Mouse (Mus musculus) thymus, postnatal 36 days (tissue): ENCODE measurements around the gene Klhl21.

Source experiments
- DNase-seq, 2 experiments: peaks; one replicate each; pipeline ENCODE4 v3.0.0; 2022; ENCODE audit warnings: mixed read lengths in 2 of 2

The Klhl21 gene

DNA sequence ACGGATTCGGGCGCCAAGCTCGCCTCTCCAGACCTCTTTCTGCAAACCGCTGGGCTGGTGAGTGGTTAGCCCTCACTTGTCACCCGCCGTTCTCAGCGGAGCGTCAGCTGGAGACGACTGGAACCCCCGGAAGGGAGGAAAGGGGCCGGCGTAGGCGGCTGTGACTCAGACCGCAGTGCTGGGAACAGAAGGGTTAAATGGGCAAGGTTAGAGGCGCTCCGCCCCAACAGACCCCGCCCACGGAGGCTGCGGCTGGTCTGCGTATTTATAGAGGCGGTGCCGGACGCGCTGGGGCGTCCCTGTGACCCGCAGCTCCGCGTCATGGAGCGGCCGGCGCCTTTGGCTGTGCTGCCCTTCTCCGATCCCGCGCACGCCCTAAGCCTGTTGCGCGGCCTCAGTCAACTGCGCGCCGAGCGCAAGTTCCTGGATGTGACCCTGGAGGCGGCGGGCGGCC is at the start of gene Klhl21:
Klhl21 (plus strand) TSS at position 182 of the 454 bp plus-strand sequence.
- peak; percentile 91 for DNase-seq

GRCm38 (mm10) chr4:151959849-151960512 is 48.6 kb upstream of the Klhl21 start:
- DNase-seq = no peak

DNA sequence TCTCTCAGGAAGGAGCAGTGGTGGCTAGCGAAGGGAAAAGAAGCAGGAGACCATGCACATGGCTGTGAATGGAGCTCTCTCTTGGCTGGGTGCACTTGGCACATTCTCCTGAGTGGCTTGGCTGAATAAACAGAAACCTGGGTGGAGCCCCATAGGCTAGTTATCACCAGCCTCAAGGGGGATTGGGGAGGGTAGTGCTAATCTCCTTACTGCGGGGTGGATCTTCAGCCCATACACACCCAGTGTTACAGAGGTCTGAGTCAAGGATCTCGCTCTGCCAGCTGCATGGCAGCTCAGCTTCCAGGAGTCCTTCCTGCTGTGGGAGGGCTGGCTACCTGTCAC is 48.1 kb upstream of the Klhl21 start:
- no peak for DNase-seq

- no peak for DNase-seq
These were observed 45.8 kb upstream of the Klhl21 start for GRCm38 (mm10) chr4:151962817-151963216.

- DNase-seq = no peak
These were observed 40.2 kb upstream of the Klhl21 start for GRCm38 (mm10) chr4:151968204-151968921.

GRCm38 (mm10) chr4:151972221-151972967 is 36.2 kb upstream of the Klhl21 start:
- DNase-seq = no peak

DNA sequence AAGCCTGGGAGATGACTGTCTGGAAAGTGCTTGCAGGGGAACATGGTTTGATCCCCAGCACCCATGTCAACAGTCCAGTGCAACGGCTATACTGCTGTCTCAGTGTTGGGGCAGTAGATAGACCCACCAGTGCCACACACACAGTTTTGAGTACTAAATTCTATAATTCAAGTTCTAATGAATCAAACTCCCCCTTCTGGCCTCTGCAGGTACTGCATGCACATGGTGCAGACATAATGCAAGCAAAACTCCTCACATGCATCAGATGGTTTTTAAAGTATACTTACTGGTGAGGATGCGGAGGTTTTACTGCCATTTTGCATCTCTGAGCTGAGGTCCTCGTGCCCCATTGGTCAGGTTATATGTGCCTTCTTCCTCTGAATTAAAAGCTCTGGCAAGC is 33.2 kb upstream of the Klhl21 start:
- peak in 1 of 2 experiments; percentile 40 for DNase-seq

DNA sequence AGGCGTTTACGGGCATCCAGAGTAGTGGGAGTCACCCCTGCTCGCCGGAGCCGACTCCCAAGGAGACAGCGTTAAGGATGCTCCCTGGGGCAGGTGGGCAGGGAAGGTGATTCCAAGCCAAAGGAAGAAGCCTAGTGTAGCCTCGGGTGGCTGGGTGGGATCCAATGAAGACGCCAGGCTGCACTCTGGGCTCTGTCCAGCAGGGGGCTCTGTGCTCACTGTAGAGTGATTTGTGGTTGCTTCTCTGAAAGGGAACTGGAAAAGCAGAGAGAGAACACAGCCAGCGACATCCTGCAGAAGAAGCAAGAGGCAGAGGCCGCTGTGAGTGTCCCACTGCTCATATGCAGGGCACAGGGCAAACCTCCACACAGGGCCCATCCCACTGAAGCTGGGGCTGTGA is 30.9 kb upstream of the Klhl21 start:
- DNase-seq = peak; percentile 79 to 86

GRCm38 (mm10) chr4:151980699-151981098 is 27.9 kb upstream of the Klhl21 start:
- no peak for DNase-seq

GRCm38 (mm10) chr4:151981363-151981762 is 27.2 kb upstream of the Klhl21 start:
- peak; percentile 68 to 71 for DNase-seq

GRCm38 (mm10) chr4:151983043-151983442 is 25.6 kb upstream of the Klhl21 start:
- no peak for DNase-seq

DNA sequence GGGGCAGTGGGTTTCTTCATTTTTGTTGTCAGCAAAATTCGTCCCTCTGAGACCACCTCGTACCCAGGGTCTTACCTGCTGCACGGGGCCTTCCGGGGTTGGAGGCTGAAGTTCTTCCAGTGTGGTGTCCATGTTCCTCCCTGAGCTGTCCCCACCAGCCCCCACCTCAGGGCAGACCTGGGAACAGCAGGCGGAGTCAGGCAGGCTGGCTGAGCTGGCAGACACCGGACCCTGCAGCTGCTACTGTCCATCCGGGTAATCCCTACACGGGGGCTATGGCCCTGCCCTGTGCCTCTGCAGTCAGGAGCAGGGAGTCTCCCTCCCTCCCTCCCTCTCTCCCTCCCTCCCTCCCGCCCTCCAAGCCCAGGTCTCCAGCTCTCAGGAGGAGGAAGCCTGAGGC is 25.0 kb upstream of the Klhl21 start:
- DNase-seq = no peak

- DNase-seq = no peak
These were observed 22.7 kb upstream of the Klhl21 start for GRCm38 (mm10) chr4:151985886-151986285.

DNA sequence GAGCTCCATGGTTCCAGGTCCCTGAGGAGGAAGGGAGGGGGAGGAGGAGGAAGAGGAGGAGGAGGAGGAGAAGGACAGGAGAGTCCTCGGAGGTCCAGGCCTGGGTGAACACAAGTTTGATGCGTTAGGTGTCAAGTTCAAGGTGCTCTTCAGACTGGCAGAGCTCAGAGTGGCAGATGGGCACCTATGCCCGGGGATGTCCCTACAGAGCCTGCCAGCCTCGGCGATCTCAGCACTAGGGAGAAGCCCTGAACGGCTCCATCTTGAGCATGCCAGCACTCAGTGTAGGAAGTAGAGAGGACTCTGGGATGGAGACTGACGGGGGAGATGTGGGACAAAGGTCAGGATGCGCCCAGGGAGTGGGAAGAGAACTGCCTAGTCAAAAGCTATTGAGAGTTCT is 22.0 kb upstream of the Klhl21 start:
- DNase-seq = no peak

- no peak for DNase-seq
These were observed 20.6 kb upstream of the Klhl21 start for GRCm38 (mm10) chr4:151988014-151988341.

DNA sequence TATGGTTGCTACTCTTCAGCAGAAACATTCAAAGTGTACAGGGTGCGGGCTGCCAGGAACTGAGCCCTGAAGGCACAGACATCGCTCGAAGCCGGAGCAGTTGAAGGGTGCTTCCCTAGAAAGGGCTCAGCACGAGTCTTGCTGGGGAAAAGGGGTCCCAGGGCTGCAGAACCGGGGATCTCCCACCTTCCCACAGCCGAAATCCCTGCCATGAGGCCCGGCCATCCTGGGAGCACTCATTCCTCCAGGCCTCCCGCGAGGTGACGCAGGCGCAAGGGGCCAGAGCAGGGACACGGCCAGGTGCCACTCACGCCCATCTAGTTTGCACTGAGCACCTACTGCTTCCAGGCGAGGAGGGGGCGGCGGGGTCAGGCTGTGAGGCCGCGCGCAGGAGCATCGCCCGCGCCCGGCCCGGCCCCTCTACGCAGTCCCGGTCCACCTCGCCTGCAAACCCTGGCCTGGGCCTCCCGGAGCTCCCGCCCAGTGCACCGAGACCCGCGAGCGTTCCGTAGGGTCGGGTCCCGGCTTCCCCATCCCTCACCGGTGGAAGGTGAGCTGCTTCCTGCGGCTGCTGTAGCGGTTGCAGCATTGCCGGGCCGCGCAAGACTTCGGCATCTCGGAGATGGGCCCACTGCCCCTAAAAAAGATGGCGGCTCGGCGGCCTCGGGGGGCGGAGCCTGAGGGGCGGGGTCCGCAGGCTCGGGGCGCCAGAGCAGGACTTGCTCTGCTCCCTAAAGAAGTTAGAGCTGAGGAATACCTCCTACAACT is 20.1 kb upstream of the Klhl21 start, which contains the start of gene Thap3:
Thap3 (minus strand) TSS at position 656 of the 768 bp plus-strand sequence.
- peak; percentile 88 to 89 for DNase-seq

- no peak for DNase-seq
These were observed 19.5 kb upstream of the Klhl21 start for GRCm38 (mm10) chr4:151989110-151989488.

DNA sequence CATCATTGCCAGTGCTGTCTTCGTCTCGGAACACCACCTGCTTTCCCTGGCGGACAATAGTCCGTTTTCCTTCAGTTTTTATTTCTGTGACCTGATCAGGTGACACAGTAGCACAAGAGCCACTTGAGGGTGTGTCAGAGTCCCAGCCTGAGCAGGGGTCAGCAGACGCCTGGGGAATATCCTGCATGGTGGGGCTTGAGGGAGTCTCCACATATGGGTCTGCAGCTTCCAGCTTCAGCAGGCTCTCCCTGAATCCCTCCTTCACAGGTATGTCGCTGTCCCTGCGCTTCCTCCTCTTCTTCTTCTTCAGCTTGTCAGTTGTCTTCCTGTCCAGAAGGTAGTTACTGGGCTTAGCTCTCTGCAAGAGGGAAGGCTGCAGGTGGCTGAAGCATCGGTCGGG is 16.5 kb upstream of the Klhl21 start:
- no peak for DNase-seq

- DNase-seq = no peak
These were observed 15.6 kb upstream of the Klhl21 start for GRCm38 (mm10) chr4:151993035-151993434.

DNA sequence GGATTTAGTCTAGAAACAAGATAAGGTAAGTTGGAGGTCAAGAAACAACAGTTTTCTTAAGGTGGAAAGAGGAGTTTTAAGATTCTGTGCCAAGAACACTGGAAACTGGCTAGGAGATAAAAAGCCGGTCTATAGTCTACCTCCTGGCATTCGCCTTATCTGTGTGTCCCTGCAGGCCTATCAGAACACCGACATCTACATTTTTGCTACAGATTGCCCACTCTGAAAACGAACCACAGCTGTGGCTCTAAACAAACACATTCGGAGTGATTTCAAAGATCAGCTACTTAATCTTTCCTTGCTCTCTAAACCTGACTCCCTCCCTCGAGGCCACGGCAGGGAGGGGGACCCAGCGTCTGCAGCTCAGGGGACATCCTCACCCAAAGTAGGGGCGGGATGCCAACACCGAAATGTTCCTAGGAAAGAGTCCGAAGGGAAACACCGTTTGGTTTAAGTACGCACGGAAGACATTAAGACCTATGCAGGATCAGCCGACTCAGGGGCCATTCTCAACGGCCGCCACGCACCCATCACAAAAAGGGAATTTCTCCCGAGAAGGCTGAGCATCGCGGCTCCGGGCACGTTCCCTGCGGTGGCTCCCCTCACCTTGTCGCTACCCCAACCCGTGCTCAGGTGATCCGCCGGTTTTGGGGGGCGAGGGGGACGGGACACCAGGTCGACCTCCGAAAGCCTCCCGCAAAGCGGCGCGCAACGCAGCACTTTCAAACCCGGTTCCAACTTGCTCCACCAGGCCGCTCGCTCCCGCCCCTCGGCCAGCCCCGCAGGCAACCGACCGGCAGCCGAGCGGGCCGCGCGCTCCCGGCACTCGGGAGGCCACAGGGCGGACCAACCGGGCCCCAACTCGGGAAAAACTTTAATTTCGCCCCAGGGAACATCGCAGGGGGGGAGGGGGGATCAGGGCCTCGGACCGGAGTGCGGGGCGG is 14.1 kb upstream of the Klhl21 start:
- DNase-seq = peak in 1 of 2 experiments; percentile 57

- DNase-seq = peak; percentile 48 to 76
These were observed 13.0 kb upstream of the Klhl21 start for GRCm38 (mm10) chr4:151995371-151996172.
